Mouse (Mus musculus) thymus, postnatal 14 days (tissue): ENCODE results near the gene Dgkh.

Experiments used
- DNase-seq: peaks from one replicate; pipeline ENCODE4 v3.0.0; 2021

Dgkh gene

GRCm38 (mm10) chr14:78722031-78722430 lies 10.5 kb downstream of the Dgkh start:
- no peak for DNase-seq

GRCm38 (mm10) chr14:78716035-78716434 lies 16.5 kb downstream of the Dgkh start:
- no peak for DNase-seq

- no peak for DNase-seq
Measured at GRCm38 (mm10) chr14:78712565-78713148, 19.9 kb downstream of the Dgkh start.

GRCm38 (mm10) chr14:78710647-78711046 lies 21.9 kb downstream of the Dgkh start:
- DNase-seq, result no peak

- no peak for DNase-seq
Measured at GRCm38 (mm10) chr14:78705616-78706015, 27.0 kb downstream of the Dgkh start.

- DNase-seq, result no peak
Measured at GRCm38 (mm10) chr14:78703989-78704388, 28.6 kb downstream of the Dgkh start.

- DNase-seq, result no peak
Measured at GRCm38 (mm10) chr14:78703361-78703760, 29.2 kb downstream of the Dgkh start.

GRCm38 (mm10) chr14:78702048-78702447 lies 30.5 kb downstream of the Dgkh start:
- no peak for DNase-seq

GRCm38 (mm10) chr14:78701501-78701900 lies 31.1 kb downstream of the Dgkh start:
- DNase-seq, result no peak

GRCm38 (mm10) chr14:78701087-78701486 lies 31.5 kb downstream of the Dgkh start:
- no peak for DNase-seq

- DNase-seq, result no peak
Measured at GRCm38 (mm10) chr14:78699634-78700033, 32.9 kb downstream of the Dgkh start.

GRCm38 (mm10) chr14:78699196-78699595 lies 33.4 kb downstream of the Dgkh start:
- no peak for DNase-seq

- no peak for DNase-seq
Measured at GRCm38 (mm10) chr14:78694121-78694520, 38.5 kb downstream of the Dgkh start.

GRCm38 (mm10) chr14:78692602-78693001 lies 40.0 kb downstream of the Dgkh start:
- no peak for DNase-seq

- no peak for DNase-seq
Measured at GRCm38 (mm10) chr14:78691926-78692487, 40.6 kb downstream of the Dgkh start.

GRCm38 (mm10) chr14:78690883-78691282 lies 41.7 kb downstream of the Dgkh start:
- DNase-seq, result no peak

- DNase-seq, result no peak
Measured at GRCm38 (mm10) chr14:78690387-78690786, 42.2 kb downstream of the Dgkh start.

- DNase-seq, result no peak
Measured at GRCm38 (mm10) chr14:78689950-78690349, 42.6 kb downstream of the Dgkh start.

- no peak for DNase-seq
Measured at GRCm38 (mm10) chr14:78687716-78688115, 44.9 kb downstream of the Dgkh start.

GRCm38 (mm10) chr14:78686701-78687100 lies 45.9 kb downstream of the Dgkh start:
- no peak for DNase-seq

GRCm38 (mm10) chr14:78684171-78684570 lies 48.4 kb downstream of the Dgkh start:
- no peak for DNase-seq

GRCm38 (mm10) chr14:78678981-78679380 lies 53.6 kb downstream of the Dgkh start:
- DNase-seq, result peak; percentile 16

- no peak for DNase-seq
Measured at GRCm38 (mm10) chr14:78677852-78678588, 54.6 kb downstream of the Dgkh start.

- no peak for DNase-seq
Measured at GRCm38 (mm10) chr14:78676457-78676856, 56.1 kb downstream of the Dgkh start.
